Mouse (Mus musculus) embryonic fibroblast, embryonic 13.5 days (primary cell): ENCODE data around the gene Ntrk3.

ENCODE experiments used
- CTCF ChIP-seq: IDR thresholded peaks from 2 replicates; pipeline ENCODE4 v1.5.1; 2011; ENCODE audit warnings: mild to moderate bottlenecking, control low read depth, low read length, moderate library complexity, borderline replicate concordance; ENCODE audit not compliant: insufficient read depth
- POLR2A ChIP-seq: IDR thresholded peaks from 2 replicates; pipeline ENCODE4 v1.6.1; 2011; ENCODE audit warnings: low read depth, mild to moderate bottlenecking, control low read depth, low read length, moderate library complexity

GRCm38 (mm10) chr7:78248119-78248642, 489.6 kb downstream of the Ntrk3 start:
- TF ChIP-seq CTCF (no peak), POLR2A (no peak)
